Mouse (Mus musculus) brown adipose tissue, adult 24 weeks (tissue): ENCODE data around the gene Neil1. TPM values are rescaled to one million over a fixed set of nuclear protein-coding genes. Genes with fewer than 3 reads are reported as not detected.

Experiments
- H3K27ac ChIP-seq: fragments of 200-500 bp; replicated peaks from 2 replicates; pipeline ENCODE4 v1.5.1; 2012; ENCODE audit warnings: low read depth, mild to moderate bottlenecking, low read length
- H3K4me1 ChIP-seq: fragments of 200-500 bp; 2 replicates; pipeline ENCODE4 v1.6.1; 2012; ENCODE audit warnings: low read length, mixed read lengths; ENCODE audit not compliant: control insufficient read depth, insufficient read depth, insufficient read length
- H3K4me3 ChIP-seq: fragments of 200-500 bp; 2 replicates; pipeline ENCODE4 v1.5.1; 2012; ENCODE audit warnings: low read depth, mild to moderate bottlenecking, low read length, moderate library complexity; ENCODE audit not compliant: insufficient read depth
- polyA plus RNA-seq: library from polyadenylated mRNA; stranded (reverse); fragments of >200 nt; gene quantifications from 2 replicates; pipeline ENCODE4 v1.2.4, GENCODE M21; 2012; ENCODE audit not compliant: missing spikeins, insufficient read depth, insufficient read length

Gene Neil1
- polyA plus RNA-seq = 9.9 and 10.9 TPM in 2 replicates

GRCm38 (mm10) chr9:57148144-57148878 lies at the start of gene Neil1:
Gene Neil1 (minus strand): TSS chr9:57148305.
- Histone ChIP-seq H3K27ac (peak within 1 kb of the TSS; percentile 87), H3K4me1 (peaks cover 10% of the 10 kb centered on the region), H3K4me3 (peak within 1 kb of the TSS; percentile 72)

- Histone ChIP-seq H3K4me1 (no peaks in the 10 kb centered on the region), H3K4me3 (no peak overlapping the region), H3K27ac (no peak overlapping the region)
Measured at GRCm38 (mm10) chr9:57197414-57197813, 49.3 kb upstream of the Neil1 start.

DNA sequence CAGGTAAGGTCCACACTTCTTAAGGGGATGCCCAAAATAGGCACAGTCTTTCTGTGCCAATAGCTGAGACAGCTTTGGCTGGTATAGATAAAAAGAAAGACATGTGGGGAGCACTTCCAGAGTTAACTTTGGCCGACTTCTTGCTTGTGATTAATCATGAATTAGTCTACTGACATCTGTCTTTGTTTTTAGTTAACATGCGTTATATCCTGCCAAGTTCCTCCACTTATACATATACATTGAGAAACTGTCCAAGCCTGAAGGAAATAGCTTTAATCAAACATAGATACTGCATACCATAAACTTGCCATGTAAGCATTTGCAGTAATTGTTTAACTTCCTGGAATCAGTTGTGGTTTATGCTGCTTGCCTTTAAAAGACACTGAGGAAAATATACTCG lies 48.6 kb upstream of the Neil1 start:
- Histone ChIP-seq H3K4me3 (no peak overlapping the region), H3K27ac (no peak overlapping the region), H3K4me1 (no peaks in the 10 kb centered on the region)

DNA sequence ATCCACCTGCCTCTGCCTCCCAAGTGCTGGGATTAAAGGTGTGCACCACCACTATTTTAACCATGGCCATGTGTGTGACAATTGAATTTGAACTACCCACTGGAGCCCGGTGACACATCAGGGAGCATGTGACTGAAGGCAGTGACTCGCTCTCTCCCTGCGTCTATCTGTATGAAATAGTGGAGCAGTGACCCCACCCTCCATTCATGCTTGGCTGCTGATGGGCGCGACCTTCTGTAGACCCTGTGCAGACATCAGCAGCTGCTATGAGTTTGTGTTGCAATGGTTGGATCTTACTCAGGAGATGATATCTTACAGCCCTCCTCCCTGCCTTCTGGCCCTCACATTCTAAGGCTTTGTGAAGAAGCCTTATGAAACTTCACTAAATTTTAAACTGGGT lies 20.3 kb upstream of the Neil1 start:
- Histone ChIP-seq H3K4me3 (no peak overlapping the region), H3K4me1 (no peaks in the 10 kb centered on the region), H3K27ac (no peak overlapping the region)

DNA sequence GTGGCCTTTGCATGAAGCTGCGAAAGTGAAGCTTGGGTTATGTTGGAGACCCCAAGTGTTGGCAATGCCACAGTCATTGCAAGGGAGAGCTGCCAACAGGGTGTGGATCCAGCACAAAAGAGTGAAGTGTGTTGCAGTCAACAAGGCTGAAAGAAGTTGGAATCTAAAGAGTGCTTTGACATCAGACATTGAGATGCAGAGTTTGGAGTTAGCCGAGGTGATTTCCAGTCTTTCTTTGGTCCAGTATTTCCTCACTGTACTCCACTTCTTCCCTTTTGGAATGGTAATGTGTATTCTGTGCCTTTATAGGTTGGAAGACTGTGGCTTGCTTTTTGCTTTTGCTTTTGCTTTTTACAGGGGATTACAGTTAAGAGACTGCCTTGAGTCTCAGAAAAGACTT lies 18.1 kb upstream of the Neil1 start:
- Histone ChIP-seq H3K4me3 (no peak overlapping the region), H3K4me1 (no peaks in the 10 kb centered on the region), H3K27ac (no peak overlapping the region)

DNA sequence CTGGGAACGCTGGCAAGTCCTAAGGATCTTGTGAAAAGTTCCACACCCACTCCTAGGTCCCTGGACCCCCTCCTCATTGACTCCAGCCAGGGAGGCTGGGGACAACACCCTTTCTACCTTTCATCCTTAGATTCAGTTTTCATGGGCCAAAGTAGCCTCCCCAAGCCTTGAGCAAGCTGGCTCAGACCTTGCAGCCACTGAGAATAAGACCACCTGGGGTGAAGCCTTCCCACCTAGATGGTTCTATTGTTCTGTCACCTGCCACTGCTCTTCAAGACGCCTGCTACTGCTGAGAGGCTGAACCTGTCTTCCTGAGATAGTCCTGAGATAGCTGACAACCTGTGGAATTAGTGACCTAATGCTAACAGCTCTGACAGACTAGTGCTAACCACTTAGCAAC lies 15.0 kb upstream of the Neil1 start:
- H3K27ac ChIP-seq = no peak overlapping the region
- H3K4me3 ChIP-seq = no peak overlapping the region
- H3K4me1 ChIP-seq = no peaks in the 10 kb centered on the region

GRCm38 (mm10) chr9:57162496-57162895 lies 14.4 kb upstream of the Neil1 start:
- no peak overlapping the region for H3K4me3 ChIP-seq
- peaks cover 2% of the 10 kb centered on the region; the same call in 1 of the 2 replicates for H3K4me1 ChIP-seq
- no peak overlapping the region for H3K27ac ChIP-seq

DNA sequence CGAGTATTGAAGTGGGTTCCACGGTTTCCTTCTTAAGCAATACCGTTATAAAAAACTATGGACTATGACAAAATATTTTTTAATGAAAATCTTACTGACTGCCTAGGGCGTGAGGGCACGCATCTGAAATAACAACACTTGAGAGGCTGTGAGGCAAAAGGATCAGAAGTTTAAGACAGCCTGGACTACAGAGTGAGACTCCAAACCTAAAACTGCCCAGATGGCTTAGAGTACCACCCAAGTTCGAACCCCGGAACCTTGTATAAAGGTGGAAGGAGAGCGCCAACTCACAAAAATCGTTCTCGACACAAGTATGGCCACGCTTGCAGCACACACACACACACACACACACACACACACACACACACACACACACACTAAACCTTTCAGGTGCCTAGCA lies 10.4 kb upstream of the Neil1 start:
- H3K4me3 ChIP-seq = peak overlapping the region; percentile 76
- no peak overlapping the region for H3K27ac ChIP-seq
- H3K4me1 ChIP-seq = peaks cover 9% of the 10 kb centered on the region; the same call in 1 of the 2 replicates

DNA sequence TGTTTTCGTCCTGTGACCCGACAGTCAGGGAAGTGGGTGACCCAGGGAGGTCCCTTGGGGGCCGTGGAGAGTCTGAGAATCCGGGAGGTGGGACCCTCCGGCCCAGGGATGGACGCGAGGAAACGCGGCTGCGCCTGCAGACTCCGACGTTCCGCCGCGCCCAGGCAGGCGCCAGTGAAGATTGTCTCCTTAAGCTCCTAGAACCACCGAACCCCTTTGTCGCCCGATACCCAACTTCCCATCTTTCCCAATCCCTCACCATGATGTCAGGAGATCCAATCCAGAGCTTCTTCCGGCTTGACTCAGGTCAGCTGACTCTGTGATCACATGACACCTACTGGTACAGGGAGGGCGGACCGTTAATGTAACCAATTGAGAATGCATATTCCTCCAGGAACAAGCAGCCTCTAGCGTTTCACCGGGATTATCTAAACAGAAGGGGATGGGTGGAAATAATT lies 9.9 kb upstream of the Neil1 start, which contains the start of gene Commd4:
TSS of gene Commd4 (minus strand) at position 319 of the 458 bp plus-strand sequence.
- Histone ChIP-seq H3K4me3 (peak within 1 kb of the TSS; percentile 76), H3K27ac (peak within 1 kb of the TSS; percentile 52; the same call in 1 of the 2 replicates), H3K4me1 (peaks cover 9% of the 10 kb centered on the region; the same call in 1 of the 2 replicates)

DNA sequence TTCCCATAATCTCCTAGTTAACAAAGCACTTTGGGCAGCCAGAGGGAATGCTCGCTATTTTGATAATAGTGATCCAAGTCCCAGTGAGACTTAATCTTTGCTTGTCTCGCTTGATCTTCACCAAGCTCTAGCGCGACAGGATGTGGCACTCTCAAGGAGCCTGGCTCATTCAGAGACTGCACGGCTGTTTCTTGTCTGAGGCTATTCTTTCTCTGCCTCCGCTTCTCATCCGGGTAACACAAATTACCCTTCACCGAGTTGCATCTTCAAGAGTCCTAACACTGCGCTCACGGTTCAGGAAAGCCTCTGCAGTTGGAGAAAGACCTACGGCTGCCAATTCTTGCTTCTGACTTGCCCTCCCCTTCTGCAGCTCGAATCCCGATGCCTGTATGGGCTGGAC lies 9.4 kb upstream of the Neil1 start:
- H3K4me3 ChIP-seq = peak overlapping the region; percentile 76
- peaks cover 9% of the 10 kb centered on the region; the same call in 1 of the 2 replicates for H3K4me1 ChIP-seq
- H3K27ac ChIP-seq = peak overlapping the region; percentile 52; the same call in 1 of the 2 replicates

- no peak overlapping the region for H3K4me3 ChIP-seq
Measured at GRCm38 (mm10) chr9:57156823-57157222, 8.7 kb upstream of the Neil1 start.

DNA sequence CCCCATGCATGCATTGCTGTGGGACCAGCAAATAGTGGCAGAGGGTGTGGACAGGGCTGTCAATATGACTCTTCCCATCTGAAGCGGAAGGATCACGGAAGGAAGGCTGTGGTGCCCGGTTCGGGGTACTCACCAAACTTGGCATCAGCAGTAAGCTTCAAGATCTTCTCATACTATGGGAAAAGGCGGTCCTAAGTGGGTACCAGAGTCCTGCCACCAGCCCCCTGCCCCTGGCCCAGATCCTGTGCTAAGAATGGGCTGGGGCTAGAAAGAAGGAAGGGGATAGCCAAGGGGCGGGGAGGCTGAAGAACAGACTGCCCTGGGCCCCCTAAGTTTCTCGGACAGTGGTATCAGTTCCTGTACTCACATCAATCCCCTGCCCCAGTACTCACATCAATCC lies 8.3 kb upstream of the Neil1 start:
- Histone ChIP-seq H3K27ac (no peak overlapping the region), H3K4me3 (no peak overlapping the region), H3K4me1 (peaks cover 9% of the 10 kb centered on the region; the same call in 1 of the 2 replicates)

More at GRCm38 (mm10) chr9:57156823-57157222, 8.7 kb upstream of the Neil1 start:
- Histone ChIP-seq H3K4me1 (peaks cover 9% of the 10 kb centered on the region; the same call in 1 of the 2 replicates), H3K27ac (no peak overlapping the region)

DNA sequence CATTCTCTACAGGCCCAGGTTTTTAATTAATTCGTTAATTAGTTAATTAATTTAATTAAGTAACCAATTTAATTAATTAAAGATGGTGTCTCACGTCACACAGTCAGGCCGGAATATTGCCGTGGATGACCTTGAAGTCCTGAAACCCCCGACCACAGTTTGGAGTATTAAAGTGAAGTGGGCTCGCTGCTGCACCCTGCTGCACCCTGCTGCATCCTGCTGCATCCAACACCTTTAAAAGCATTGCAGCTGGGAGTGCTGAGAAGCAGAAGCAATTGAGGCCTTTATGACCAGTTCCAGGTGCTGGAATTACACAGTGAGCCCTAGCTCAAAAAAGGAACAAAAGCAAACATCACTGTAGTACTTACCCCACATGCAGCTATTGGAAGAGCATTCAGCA lies 4.2 kb upstream of the Neil1 start:
- Histone ChIP-seq H3K4me1 (peaks cover 8% of the 10 kb centered on the region; the same call in 1 of the 2 replicates), H3K27ac (no peak overlapping the region), H3K4me3 (no peak overlapping the region)

DNA sequence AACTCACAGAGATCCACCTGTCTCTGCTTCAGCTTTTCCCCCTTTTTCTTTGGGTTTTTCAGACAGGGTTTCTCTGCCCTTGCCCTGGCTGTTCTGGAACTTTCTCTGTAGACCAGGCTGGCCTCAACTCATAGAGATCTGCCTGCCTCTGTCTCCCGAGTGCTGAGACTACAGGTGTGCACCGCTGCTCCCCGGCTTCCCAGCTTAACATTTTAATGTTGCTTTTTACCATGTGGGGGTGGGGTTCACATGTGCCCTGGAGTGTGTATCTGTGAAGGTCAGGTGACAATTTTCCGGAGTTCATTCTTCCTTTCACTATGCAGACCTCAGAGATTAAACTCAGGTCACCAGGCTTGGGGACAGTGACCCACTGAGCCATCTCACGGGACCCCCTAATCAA lies 2.1 kb upstream of the Neil1 start:
- no peak overlapping the region for H3K4me3 ChIP-seq
- peaks cover 10% of the 10 kb centered on the region for H3K4me1 ChIP-seq
- no peak overlapping the region for H3K27ac ChIP-seq

DNA sequence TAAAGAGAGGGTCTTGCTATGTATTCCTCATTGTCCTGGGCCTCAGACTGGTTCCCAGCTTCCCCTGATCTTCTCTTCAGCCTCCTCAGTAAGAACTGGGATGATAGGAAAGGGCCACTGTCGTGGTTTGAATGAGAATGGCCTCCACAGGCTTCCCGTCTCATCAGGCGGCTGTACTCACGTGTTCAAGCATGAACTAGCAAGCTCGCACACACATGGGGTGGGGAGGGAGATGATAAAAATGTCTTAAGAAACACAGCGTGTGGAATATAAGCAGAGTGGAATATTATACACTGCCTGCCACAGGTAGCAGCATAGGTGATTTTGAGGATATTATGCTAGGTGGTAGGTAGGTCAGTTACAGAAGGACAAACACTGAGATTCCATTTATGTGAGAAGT lies 916 bp upstream of the Neil1 start:
- Histone ChIP-seq H3K4me3 (no peak overlapping the region; the same call in 1 of the 2 replicates), H3K4me1 (peaks cover 10% of the 10 kb centered on the region), H3K27ac (no peak overlapping the region; the same call in 1 of the 2 replicates)
